ENCODE assay signal across 9 mouse cellular contexts in the genomic region with DNA sequence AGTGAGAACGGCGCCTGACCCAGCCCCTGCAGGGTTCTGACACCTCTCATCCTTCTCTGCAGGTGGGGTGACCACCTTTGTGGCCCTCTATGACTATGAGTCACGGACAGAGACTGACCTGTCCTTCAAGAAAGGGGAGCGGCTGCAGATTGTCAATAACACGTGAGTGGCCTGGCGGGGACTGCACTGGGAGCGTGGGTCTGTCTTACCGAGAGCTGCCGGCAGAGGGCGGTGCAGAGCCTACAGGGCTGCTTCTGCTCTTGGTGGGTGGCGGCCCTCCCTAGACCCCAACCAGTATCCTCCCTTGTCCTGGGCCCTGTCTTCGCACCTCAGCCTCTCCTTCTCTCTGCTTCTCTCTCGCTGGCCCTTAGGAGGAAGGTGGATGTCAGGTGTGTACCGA. TPM values are rescaled to one million over a fixed set of nuclear protein-coding genes. Genes with fewer than 3 reads are reported as not detected.
A peak's percentile ranks its signal among the peaks of the same experiment; 100 is the strongest.
DNase-seq lines count a peak whose midpoint lies in the region; ATAC-seq lines count a peak whose summit lies in the region.
"Had no signal": no experiment of that assay in that cellular context is flagged by ENCODE, and none has a peak within 500 bp of the region (broad histone marks: within the 10 kb centered on the region; RNA-seq: fewer than 3 reads in every experiment).

No protein-coding gene starts in this region.

- H3K4me2 ChIP-seq in embryonic facial prominence, embryonic 12.5 days (replicated peaks) = no peak overlapping the region
- H3K4me2 ChIP-seq in heart, embryonic 11.5 days = peak overlapping the region; percentile 51
- H3K4me2 ChIP-seq in liver, embryonic 16.5 days (ENCODE audit: low read depth, low read length) = peak overlapping the region; percentile 49
- no peak overlapping the region for H3K4me2 ChIP-seq in neural tube, embryonic 13.5 days
- H3K4me2 ChIP-seq: embryonic facial prominence, embryonic 15.5 days had no signal

- whole genome bisulfite sequencing in embryonic facial prominence, embryonic 12.5 days = 19% methylated on average over 14 of the region's 14 CpGs
- 20% methylated on average over 14 of the region's 14 CpGs for WGBS in heart, embryonic 11.5 days (ENCODE audit: insufficient replicate concordance)
- 11% methylated on average over 14 of the region's 14 CpGs for WGBS in liver, embryonic 16.5 days (ENCODE audit: insufficient replicate concordance)
- WGBS in neural tube, embryonic 13.5 days = 21% methylated on average over 14 of the region's 14 CpGs

- no peak overlapping the region for H3K9ac ChIP-seq in embryonic facial prominence, embryonic 12.5 days
- H3K9ac ChIP-seq in heart, embryonic 11.5 days (ENCODE audit: low read depth, low read length) = no peak overlapping the region
- no peak overlapping the region for H3K9ac ChIP-seq in liver, embryonic 16.5 days (ENCODE audit: low read depth, low read length)
- H3K9ac ChIP-seq in neural tube, embryonic 13.5 days = peak overlapping the region; percentile 64
- H3K9ac ChIP-seq: embryonic facial prominence, embryonic 15.5 days had no signal

- peaks cover 47% of the 10 kb centered on the region for H3K36me3 ChIP-seq in embryonic facial prominence, embryonic 12.5 days
- peaks cover 5% of the 10 kb centered on the region; the same call in 1 of the 2 replicates for H3K36me3 ChIP-seq in heart, embryonic 11.5 days (ENCODE audit: control insufficient read depth, insufficient read depth, low read length)
- H3K36me3 ChIP-seq in liver, embryonic 16.5 days (ENCODE audit: control insufficient read depth, insufficient read depth) = no peaks in the 10 kb centered on the region
- H3K36me3 ChIP-seq in neural tube, embryonic 13.5 days = peaks cover 42% of the 10 kb centered on the region

- peak; percentile 88 for DNase-seq in B cell, adult 2 months
- peak; percentile 85 for DNase-seq in adrenal gland, postnatal 14 days
- peak; percentile 49 to 89 for DNase-seq in kidney, postnatal 36 days
- DNase-seq in thymus, postnatal 0 days (ENCODE audit: low spot score) = peak; percentile 71

- peak overlapping the region; percentile 68; the same call in 1 of the 2 replicates for H3K27ac ChIP-seq in embryonic facial prominence, embryonic 12.5 days
- H3K27ac ChIP-seq in heart, embryonic 11.5 days (ENCODE audit: low read depth, low read length) = no peak overlapping the region
- no peak overlapping the region for H3K27ac ChIP-seq in liver, embryonic 16.5 days (ENCODE audit: low read length)
- peak overlapping the region; percentile 82 for H3K27ac ChIP-seq in neural tube, embryonic 13.5 days (replicated peaks)

- H3K4me1 ChIP-seq in embryonic facial prominence, embryonic 12.5 days = peaks cover 53% of the 10 kb centered on the region
- peaks cover 31% of the 10 kb centered on the region for H3K4me1 ChIP-seq in heart, embryonic 11.5 days (ENCODE audit: control insufficient read depth, insufficient read depth, low read length)
- H3K4me1 ChIP-seq in liver, embryonic 16.5 days (ENCODE audit: control insufficient read depth, low read depth, low read length) = peaks cover 9% of the 10 kb centered on the region
- peaks cover 61% of the 10 kb centered on the region for H3K4me1 ChIP-seq in neural tube, embryonic 13.5 days (replicated peaks)

- 0 out of 2 replicates have a peak, but pooled peaks have one; percentile 1 for ATAC-seq in embryonic facial prominence, embryonic 12.5 days (ENCODE audit: insufficient number of reproducible peaks, insufficient read depth, low FRiP score, low TSS enrichment)
- no peak for ATAC-seq in heart, embryonic 11.5 days (replicated peaks; ENCODE audit: insufficient number of reproducible peaks, low FRiP score, low TSS enrichment)
- ATAC-seq in liver, embryonic 16.5 days (ENCODE audit: low read depth) = 0 out of 2 replicates have a peak, but pooled peaks have one; percentile 3
- peak; percentile 4; the same call in 1 of the 2 replicates for ATAC-seq in neural tube, embryonic 13.5 days (ENCODE audit: low read depth)

- no peak overlapping the region for H3K4me3 ChIP-seq in embryonic facial prominence, embryonic 12.5 days
- H3K4me3 ChIP-seq in heart, embryonic 11.5 days (ENCODE audit: low read depth, low read length) = no peak overlapping the region; the same call in 1 of the 2 replicates
- H3K4me3 ChIP-seq in liver, embryonic 16.5 days (ENCODE audit: low read depth, low read length) = no peak overlapping the region
- no peak overlapping the region for H3K4me3 ChIP-seq in neural tube, embryonic 13.5 days
- H3K4me3 ChIP-seq: embryonic facial prominence, embryonic 15.5 days had no signal

- no peaks in the 10 kb centered on the region for H3K27me3 ChIP-seq in embryonic facial prominence, embryonic 12.5 days
- no peaks in the 10 kb centered on the region for H3K27me3 ChIP-seq in heart, embryonic 11.5 days (ENCODE audit: control insufficient read depth, insufficient read depth, low read length)
- peaks cover 14% of the 10 kb centered on the region for H3K27me3 ChIP-seq in liver, embryonic 16.5 days (ENCODE audit: control insufficient read depth, insufficient read depth, low read depth, low read length)
- H3K27me3 ChIP-seq in neural tube, embryonic 13.5 days = no peaks in the 10 kb centered on the region
- H3K27me3 ChIP-seq: embryonic facial prominence, embryonic 15.5 days had no signal

- H3K9me3 ChIP-seq in embryonic facial prominence, embryonic 12.5 days = no peaks in the 10 kb centered on the region
- H3K9me3 ChIP-seq in heart, embryonic 11.5 days (replicated peaks; ENCODE audit: control insufficient read depth, low read length) = no peaks in the 10 kb centered on the region
- no peaks in the 10 kb centered on the region for H3K9me3 ChIP-seq in liver, embryonic 16.5 days (replicated peaks; ENCODE audit: control insufficient read depth, low read length)
- H3K9me3 ChIP-seq in neural tube, embryonic 13.5 days = no peaks in the 10 kb centered on the region
- H3K9me3 ChIP-seq: embryonic facial prominence, embryonic 15.5 days had no signal

RNA-seq across cellular contexts. Expression of a gene that starts 40.2 kb away (rescaled TPM):
- 16.2 and 18.9 TPM in 2 replicates for total RNA-seq in adrenal gland, postnatal 14 days (2021)
- polyA plus RNA-seq in embryonic facial prominence, embryonic 12.5 days (2016; fragmentation: Nextera tagmentation; extraction: Ambion mirVana) = 30.8 and 37.3 TPM in 2 replicates
- 4.7 and 6.2 TPM in 2 replicates for polyA plus RNA-seq in heart, embryonic 11.5 days (2014; fragmentation: Nextera tagmentation; extraction: Ambion mirVana)
- polyA plus RNA-seq in liver, embryonic 16.5 days (2015; fragmentation: Nextera tagmentation; extraction: Ambion mirVana) = 1.2 and 1.5 TPM in 2 replicates
- polyA plus RNA-seq in neural tube, embryonic 13.5 days (2015; fragmentation: Nextera tagmentation; extraction: Ambion mirVana) = 32.0 and 32.5 TPM in 2 replicates
- polyA plus RNA-seq in thymus, postnatal 0 days (2015; fragmentation: Nextera tagmentation; extraction: Ambion mirVana) = 5.3 and 5.9 TPM in 2 replicates

Comparison
In these comparisons a context has a peak if more than half of its experiments do, and no peak if none do; other contexts are left out.
1. H3K27ac ChIP-seq: peak in embryonic facial prominence, embryonic 12.5 days (single experiment) and neural tube, embryonic 13.5 days (single experiment); none in heart, embryonic 11.5 days (single experiment) and liver, embryonic 16.5 days (single experiment).
2. H3K4me2 ChIP-seq: peak in heart, embryonic 11.5 days (single experiment) and liver, embryonic 16.5 days (single experiment); none in embryonic facial prominence, embryonic 12.5 days (single experiment) and neural tube, embryonic 13.5 days (single experiment).
3. Peak in every context shown above with its lines, with median percentiles within 50 percentile points of each other: DNase-seq.